Mouse (Mus musculus) heart, postnatal 0 days (tissue): Measurements from ENCODE around the gene Arid1b. TPM values are rescaled to one million over a fixed set of nuclear protein-coding genes. Genes with fewer than 3 reads are reported as not detected.

Source experiments
- ATAC-seq: fragments of 200-750 bp; cut with Nextera tagmentation; 2 replicates; pipeline ENCODE4 v1.8.0; 2017; ENCODE audit warnings: low read depth, moderate number of reproducible peaks, moderate library complexity; ENCODE audit not compliant: insufficient read depth
- DNase-seq: peaks from one replicate; pipeline ENCODE4 v3.0.0-alpha.2; 2016; ENCODE audit warnings: low spot score
- H3K27ac ChIP-seq: fragments of 300-500 bp; sonication (generic); 2 replicates; pipeline ENCODE4 v1.5.1; 2014; ENCODE audit warnings: low read depth, mild to moderate bottlenecking
- H3K27me3 ChIP-seq: fragments of 300-500 bp; sonication (generic); 2 replicates; pipeline ENCODE4 v1.6.1; 2014; ENCODE audit warnings: low read length, mixed read lengths; ENCODE audit not compliant: control insufficient read depth, insufficient read depth
- H3K36me3 ChIP-seq: fragments of 300-500 bp; sonication (generic); replicated peaks from 2 replicates; pipeline ENCODE4 v1.6.1; 2014; ENCODE audit warnings: low read length, mixed read lengths; ENCODE audit not compliant: control insufficient read depth, insufficient read depth
- H3K4me1 ChIP-seq: fragments of 300-500 bp; sonication (generic); 2 replicates; pipeline ENCODE4 v1.6.1; 2014; ENCODE audit warnings: antibody characterized with exemption; ENCODE audit not compliant: control insufficient read depth, insufficient read depth
- H3K4me2 ChIP-seq: fragments of 300-500 bp; sonication (generic); 2 replicates; pipeline ENCODE4 v1.6.1; 2014; ENCODE audit warnings: low read depth, mild to moderate bottlenecking, low read length, moderate library complexity
- H3K4me3 ChIP-seq: fragments of 300-500 bp; sonication (generic); 2 replicates; pipeline ENCODE4 v1.5.1; 2014; ENCODE audit warnings: low read depth, low read length
- H3K9ac ChIP-seq: fragments of 300-500 bp; sonication (generic); replicated peaks from 2 replicates; pipeline ENCODE4 v1.6.1; 2014; ENCODE audit warnings: low read depth, low read length, mixed read lengths
- H3K9me3 ChIP-seq: fragments of 300-500 bp; sonication (generic); replicated peaks from 2 replicates; pipeline ENCODE4 v1.6.1; 2016; ENCODE audit warnings: low read length; ENCODE audit not compliant: control insufficient read depth
- CTCF ChIP-seq: IDR thresholded peaks from 2 replicates; pipeline ENCODE4 v1.5.1; 2016; ENCODE audit warnings: antibody characterized with exemption, control low read depth, low read depth
- EP300 ChIP-seq: IDR thresholded peaks from 2 replicates; pipeline ENCODE4 v1.6.1; 2016; ENCODE audit warnings: antibody characterized with exemption, low read depth
- WGBS: fragments of 180-500 bp; shearing (Covaris S2); extraction: QIAGEN DNeasy Blood & Tissue Kit; methylation state at CpG from one replicate; pipeline ENCODE4 v1.1.7; 2014; 5-methylcytosine and 5-hydroxymethylcytosine counted together
- polyA plus RNA-seq: library from polyadenylated mRNA; unstranded; fragments of >200 nt; fragmentation: Nextera tagmentation; extraction: Ambion mirVana; gene quantifications from 2 replicates; pipeline ENCODE4 v1.2.1, GENCODE M21; 2015
- total RNA-seq: library from RNA; depleted of rRNA; stranded (reverse); fragments of >200 nt; gene quantifications from 2 replicates; pipeline ENCODE4 v1.2.3, GENCODE M21; 2014; ENCODE audit warnings: low replicate concordance

The Arid1b gene
- total and polyA plus RNA-seq, 2 experiments from 2014 or later: 4.4 to 27.3 TPM

GRCm38 (mm10) chr17:5265615-5266014 is 271.5 kb downstream of the Arid1b start:
- WGBS: 76% methylated on average over 6 of the region's 6 CpGs
- Histone ChIP-seq H3K9ac (no peak overlapping the region), H3K4me2 (no peak overlapping the region), H3K4me1 (no peaks in the 10 kb centered on the region), H3K27ac (no peak overlapping the region), H3K36me3 (peaks cover 11% of the 10 kb centered on the region), H3K27me3 (no peaks in the 10 kb centered on the region), H3K4me3 (no peak overlapping the region), H3K9me3 (no peaks in the 10 kb centered on the region)
- ATAC-seq (no peak), DNase-seq (no peak)
- no peak for TF ChIP-seq EP300
- TF ChIP-seq CTCF: no peak

- no peak overlapping the region for H3K4me3 ChIP-seq
- no peak overlapping the region for H3K27ac ChIP-seq
- H3K4me2 ChIP-seq: no peak overlapping the region
- ATAC-seq (no peak), DNase-seq (no peak)
- 92% methylated on average over 6 of the region's 6 CpGs for whole genome bisulfite sequencing
- H3K36me3 ChIP-seq: peaks cover 11% of the 10 kb centered on the region
- no peak for TF ChIP-seq EP300
- TF ChIP-seq CTCF: no peak
- no peak overlapping the region for H3K9ac ChIP-seq
- no peaks in the 10 kb centered on the region for H3K9me3 ChIP-seq
- H3K4me1 ChIP-seq: no peaks in the 10 kb centered on the region
- no peaks in the 10 kb centered on the region for H3K27me3 ChIP-seq
Measured at GRCm38 (mm10) chr17:5267747-5268146, 273.6 kb downstream of the Arid1b start.

GRCm38 (mm10) chr17:5269302-5269701 is 275.2 kb downstream of the Arid1b start:
- Histone ChIP-seq H3K9ac (no peak overlapping the region), H3K36me3 (peaks cover 5% of the 10 kb centered on the region), H3K27me3 (no peaks in the 10 kb centered on the region), H3K27ac (no peak overlapping the region), H3K4me1 (no peaks in the 10 kb centered on the region), H3K9me3 (no peaks in the 10 kb centered on the region), H3K4me3 (no peak overlapping the region), H3K4me2 (no peak overlapping the region)
- DNase-seq (no peak), ATAC-seq (no peak)
- 92% methylated on average over 10 of the region's 10 CpGs for WGBS
- no peak for TF ChIP-seq CTCF
- no peak for TF ChIP-seq EP300

GRCm38 (mm10) chr17:5269774-5270173 is 275.6 kb downstream of the Arid1b start:
- no peak for ATAC-seq
- no peak overlapping the region for H3K4me2 ChIP-seq

GRCm38 (mm10) chr17:5270823-5271222 is 276.7 kb downstream of the Arid1b start:
- Histone ChIP-seq H3K4me2 (no peak overlapping the region), H3K4me3 (no peak overlapping the region), H3K9ac (no peak overlapping the region), H3K27ac (no peak overlapping the region), H3K27me3 (no peaks in the 10 kb centered on the region), H3K9me3 (no peaks in the 10 kb centered on the region), H3K4me1 (no peaks in the 10 kb centered on the region), H3K36me3 (peaks cover 3% of the 10 kb centered on the region)
- TF ChIP-seq EP300: no peak
- no peak for TF ChIP-seq CTCF
- no peak for ATAC-seq
- WGBS: 75% methylated on average over 6 of the region's 6 CpGs
- no peak for DNase-seq

More at GRCm38 (mm10) chr17:5269774-5270173, 275.6 kb downstream of the Arid1b start:
- 84% methylated on average over 16 of the region's 16 CpGs for WGBS
- Histone ChIP-seq H3K36me3 (peaks cover 3% of the 10 kb centered on the region), H3K4me1 (no peaks in the 10 kb centered on the region), H3K9ac (no peak overlapping the region), H3K9me3 (no peaks in the 10 kb centered on the region), H3K4me3 (no peak overlapping the region), H3K27ac (no peak overlapping the region), H3K27me3 (no peaks in the 10 kb centered on the region)
- DNase-seq: no peak
- TF ChIP-seq CTCF (no peak), EP300 (no peak)

GRCm38 (mm10) chr17:5273118-5273517 is 279.0 kb downstream of the Arid1b start:
- Histone ChIP-seq H3K4me2 (no peak overlapping the region), H3K27ac (no peak overlapping the region), H3K9ac (no peak overlapping the region), H3K4me3 (no peak overlapping the region), H3K9me3 (no peaks in the 10 kb centered on the region), H3K27me3 (no peaks in the 10 kb centered on the region), H3K36me3 (no peaks in the 10 kb centered on the region; the same call in 1 of the 2 replicates), H3K4me1 (peaks cover 6% of the 10 kb centered on the region; the same call in 1 of the 2 replicates)
- DNase-seq: no peak
- no peak for ATAC-seq
- TF ChIP-seq CTCF (no peak), EP300 (no peak)
- WGBS: 87% methylated on average over 3 of the region's 3 CpGs
